Mouse (Mus musculus) lung, embryonic 16.5 days (tissue): ENCODE data around the gene Laptm5. TPM values are rescaled to one million over a fixed set of nuclear protein-coding genes. Genes with fewer than 3 reads are reported as not detected.
A peak's percentile ranks its signal among the peaks of the same experiment; 100 is the strongest.

ENCODE experiments used
- ATAC-seq: fragments of 200-750 bp; cut with Nextera tagmentation; 2 replicates; pipeline ENCODE4 v1.8.0; 2017; ENCODE audit warnings: low read depth, mild to moderate bottlenecking, moderate library complexity
- H3K27ac ChIP-seq: fragments of 300-500 bp; sonication (generic); 2 replicates; pipeline ENCODE4 v1.5.1; 2014; ENCODE audit warnings: mild to moderate bottlenecking, control low read depth, low read length
- H3K27me3 ChIP-seq: fragments of 300-500 bp; sonication (generic); 2 replicates; pipeline ENCODE4 v1.6.1; 2014; ENCODE audit warnings: low read depth, low read length, mixed read lengths; ENCODE audit not compliant: control insufficient read depth, insufficient read depth
- H3K36me3 ChIP-seq: fragments of 300-500 bp; sonication (generic); 2 replicates; pipeline ENCODE4 v1.6.1; 2014; ENCODE audit warnings: low read length; ENCODE audit not compliant: control insufficient read depth, insufficient read depth
- H3K4me1 ChIP-seq: fragments of 300-500 bp; sonication (generic); replicated peaks from 2 replicates; pipeline ENCODE4 v1.6.1; 2014; ENCODE audit warnings: low read length, mixed read lengths; ENCODE audit not compliant: control insufficient read depth, insufficient read depth
- H3K4me2 ChIP-seq: fragments of 300-500 bp; sonication (generic); 2 replicates; pipeline ENCODE4 v1.6.1; 2014; ENCODE audit warnings: low read depth, low read length, control low read depth
- H3K4me3 ChIP-seq: fragments of 300-500 bp; sonication (generic); 2 replicates; pipeline ENCODE4 v1.5.1; 2014; ENCODE audit warnings: mild to moderate bottlenecking, low read length, control low read depth
- H3K9ac ChIP-seq: fragments of 300-500 bp; sonication (generic); 2 replicates; pipeline ENCODE4 v1.6.1; 2014; ENCODE audit warnings: low read length, control low read depth
- H3K9me3 ChIP-seq: fragments of 300-500 bp; sonication (generic); 2 replicates; pipeline ENCODE4 v1.6.1; 2016; ENCODE audit warnings: low read length; ENCODE audit not compliant: control insufficient read depth
- WGBS: fragments of 180-500 bp; shearing (Covaris S2); extraction: QIAGEN DNeasy Blood & Tissue Kit; methylation state at CpG from one replicate; pipeline ENCODE4 v1.1.7; 2014; 5-methylcytosine and 5-hydroxymethylcytosine counted together
- polyA plus RNA-seq: library from polyadenylated mRNA; unstranded; fragments of >200 nt; fragmentation: Nextera tagmentation; extraction: Ambion mirVana; gene quantifications from 2 replicates; pipeline ENCODE4 v1.2.1, GENCODE M21; 2015

Gene Laptm5
- polyA plus RNA-seq, 1 experiment from 2014 or later: 43.3 TPM

DNA sequence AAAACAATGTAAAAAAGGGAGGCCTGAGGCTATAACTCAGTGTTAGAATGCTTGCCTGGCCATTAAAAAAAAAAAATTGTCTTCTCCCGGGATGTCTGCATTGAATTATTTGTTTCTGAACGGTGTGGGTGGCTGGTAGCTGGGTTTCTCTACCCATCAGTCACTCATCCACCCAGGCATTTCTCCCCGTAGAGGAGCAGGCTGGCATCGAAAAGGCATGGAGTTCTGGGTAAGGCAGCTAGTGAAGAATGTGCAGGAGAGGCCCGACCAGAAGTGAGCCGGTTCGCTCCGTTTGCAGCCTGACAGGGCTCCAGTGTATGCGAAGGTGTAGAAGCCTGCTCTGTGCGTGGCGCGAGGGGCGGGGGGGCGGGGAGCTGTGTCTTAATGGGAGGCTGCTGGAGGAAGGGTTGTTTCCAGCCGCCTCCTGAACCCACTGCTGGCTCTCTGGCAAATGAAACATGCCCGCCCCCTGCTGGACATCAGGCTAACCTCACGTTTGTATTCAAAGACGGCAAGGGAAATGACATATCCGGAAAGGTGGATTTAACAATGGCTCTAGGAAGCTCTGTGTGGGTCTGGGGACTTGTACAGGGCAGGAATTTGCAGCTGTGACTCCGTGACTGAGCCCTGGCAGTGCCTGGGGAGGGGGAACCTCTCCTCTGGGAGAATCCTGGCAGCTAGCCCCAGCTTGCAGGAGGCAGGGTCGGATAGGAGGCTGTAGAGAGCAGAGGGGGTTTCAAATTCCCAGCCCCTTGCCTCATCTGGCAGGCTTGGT lies 34.5 kb upstream of the Laptm5 start:
- no peaks in the 10 kb centered on the region for H3K9me3 ChIP-seq
- 4% methylated on average over 21 of the region's 21 CpGs for WGBS
- H3K4me3 ChIP-seq: 0 out of 2 replicates have a peak overlapping the region, but pooled peaks have one; percentile 16
- ATAC-seq: peak; percentile 78
- H3K4me1 ChIP-seq: peaks cover 10% of the 10 kb centered on the region
- H3K27me3 ChIP-seq: peaks cover 3% of the 10 kb centered on the region; the same call in 1 of the 2 replicates
- H3K36me3 ChIP-seq: no peaks in the 10 kb centered on the region
- H3K9ac ChIP-seq: peak overlapping the region; percentile 46
- H3K4me2 ChIP-seq: peak overlapping the region; percentile 51
- peak overlapping the region; percentile 69 for H3K27ac ChIP-seq

DNA sequence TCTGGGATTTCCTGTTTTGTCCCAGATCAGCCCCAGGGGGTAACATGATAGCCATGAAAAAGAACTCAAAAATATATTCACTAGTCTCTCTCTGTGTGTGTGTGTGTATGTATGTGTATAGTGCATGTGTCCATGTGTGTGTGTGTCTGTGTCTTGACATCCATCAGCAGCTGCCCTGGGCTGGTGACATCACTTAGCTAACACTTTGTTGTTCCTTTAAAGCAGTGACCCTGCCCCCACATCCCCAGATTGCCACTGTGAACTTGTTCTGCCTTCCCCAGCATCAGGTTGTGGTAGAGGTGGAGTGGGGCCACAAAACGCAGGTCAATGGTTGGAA lies 33.9 kb upstream of the Laptm5 start:
- Histone ChIP-seq H3K4me3 (no peak overlapping the region), H3K9me3 (no peaks in the 10 kb centered on the region), H3K27ac (peak overlapping the region; percentile 69), H3K27me3 (peaks cover 3% of the 10 kb centered on the region; the same call in 1 of the 2 replicates), H3K4me2 (0 out of 2 replicates have a peak overlapping the region, but pooled peaks have one; percentile 51), H3K36me3 (no peaks in the 10 kb centered on the region), H3K9ac (peak overlapping the region; percentile 46), H3K4me1 (peaks cover 10% of the 10 kb centered on the region)
- no peak for ATAC-seq
- 61% methylated on average over 1 of the region's 1 CpGs for WGBS

DNA sequence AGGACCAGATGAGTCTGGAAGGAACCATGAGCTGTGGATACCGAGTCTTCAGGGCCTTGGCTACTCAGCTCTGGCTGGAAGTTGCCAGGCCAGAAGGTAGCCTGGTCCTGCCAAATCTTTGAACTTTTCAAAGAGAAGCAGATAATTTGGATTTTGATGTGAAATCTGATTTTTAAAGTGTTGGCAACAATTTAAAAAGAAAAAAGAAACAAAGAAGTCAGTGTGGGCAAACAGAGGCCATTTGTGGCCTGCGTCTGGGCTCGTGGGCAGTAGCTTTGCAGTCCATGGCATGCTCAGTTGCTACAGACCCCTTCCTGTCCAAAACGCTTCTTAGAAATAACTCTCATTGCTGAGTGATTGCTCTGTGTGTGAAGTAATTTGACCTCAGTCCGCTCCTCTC lies 31.6 kb upstream of the Laptm5 start:
- no peak overlapping the region for H3K4me3 ChIP-seq
- no peak overlapping the region for H3K27ac ChIP-seq
- H3K4me2 ChIP-seq: no peak overlapping the region
- 55% methylated on average over 5 of the region's 5 CpGs for WGBS
- no peaks in the 10 kb centered on the region for H3K4me1 ChIP-seq
- ATAC-seq: no peak
- H3K36me3 ChIP-seq: no peaks in the 10 kb centered on the region
- H3K9me3 ChIP-seq: no peaks in the 10 kb centered on the region
- no peaks in the 10 kb centered on the region for H3K27me3 ChIP-seq
- H3K9ac ChIP-seq: no peak overlapping the region

DNA sequence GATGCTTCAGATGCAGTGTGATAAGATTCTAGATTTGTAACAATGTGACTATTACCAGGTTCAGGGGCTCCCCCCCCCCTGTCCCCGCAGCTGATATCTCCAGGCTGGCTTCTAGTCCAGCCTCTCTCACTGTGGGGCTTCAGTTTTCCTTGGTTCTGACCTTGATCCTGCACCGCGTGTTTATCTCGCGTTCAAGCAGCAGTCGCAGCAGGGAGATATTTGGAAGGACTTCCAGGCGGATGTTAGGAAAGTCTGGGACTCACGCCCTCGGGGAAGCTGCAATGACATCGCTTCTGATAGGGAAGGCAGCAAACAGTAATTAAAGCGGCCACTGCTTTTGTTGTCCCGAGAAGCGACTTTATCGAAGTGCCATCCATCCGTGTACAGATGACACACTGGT lies 30.2 kb upstream of the Laptm5 start:
- no peak for ATAC-seq
- no peaks in the 10 kb centered on the region for H3K4me1 ChIP-seq
- no peak overlapping the region for H3K4me3 ChIP-seq
- H3K27ac ChIP-seq: no peak overlapping the region
- WGBS: 45% methylated on average over 15 of the region's 15 CpGs
- H3K9me3 ChIP-seq: no peaks in the 10 kb centered on the region
- no peaks in the 10 kb centered on the region for H3K36me3 ChIP-seq
- no peak overlapping the region for H3K4me2 ChIP-seq
- H3K9ac ChIP-seq: no peak overlapping the region
- no peaks in the 10 kb centered on the region for H3K27me3 ChIP-seq

DNA sequence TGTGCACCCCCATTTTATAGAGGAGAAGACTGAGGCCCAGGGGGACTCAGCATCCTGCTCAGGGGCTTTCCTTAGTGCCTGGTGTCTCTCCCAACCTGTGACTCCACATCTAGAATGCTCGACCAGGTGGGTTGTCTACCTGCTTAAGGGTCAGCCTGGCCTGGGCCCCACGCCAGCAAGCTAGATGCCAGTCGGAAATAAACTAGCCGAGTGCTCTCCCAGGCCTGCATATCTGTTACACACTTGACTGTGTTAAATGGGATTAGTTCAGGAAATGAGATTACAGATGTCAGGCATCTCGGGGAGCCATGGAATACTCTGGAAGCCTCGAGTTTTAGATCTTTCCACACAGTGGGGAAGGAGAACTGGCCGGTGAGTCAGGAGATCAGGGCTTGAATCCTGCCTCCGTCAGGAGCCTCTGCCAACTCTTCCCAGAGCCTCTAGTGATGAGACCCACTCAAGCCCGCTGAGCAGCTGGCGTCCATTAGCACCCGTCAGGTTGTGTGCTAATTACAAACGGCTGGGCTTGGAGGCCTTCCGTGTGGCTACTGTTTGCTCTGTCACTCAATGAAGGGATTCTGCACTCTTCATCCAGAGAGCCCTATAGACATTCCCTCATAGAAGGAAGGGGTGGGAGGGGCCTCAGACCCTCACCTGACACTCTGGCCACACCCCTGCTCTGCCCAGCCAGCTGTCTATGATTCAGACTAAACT lies 28.9 kb upstream of the Laptm5 start:
- Histone ChIP-seq H3K27me3 (no peaks in the 10 kb centered on the region), H3K36me3 (no peaks in the 10 kb centered on the region), H3K4me1 (no peaks in the 10 kb centered on the region), H3K4me3 (no peak overlapping the region), H3K27ac (no peak overlapping the region), H3K9ac (no peak overlapping the region), H3K9me3 (no peaks in the 10 kb centered on the region), H3K4me2 (no peak overlapping the region)
- WGBS: 28% methylated on average over 13 of the region's 13 CpGs
- ATAC-seq: no peak

DNA sequence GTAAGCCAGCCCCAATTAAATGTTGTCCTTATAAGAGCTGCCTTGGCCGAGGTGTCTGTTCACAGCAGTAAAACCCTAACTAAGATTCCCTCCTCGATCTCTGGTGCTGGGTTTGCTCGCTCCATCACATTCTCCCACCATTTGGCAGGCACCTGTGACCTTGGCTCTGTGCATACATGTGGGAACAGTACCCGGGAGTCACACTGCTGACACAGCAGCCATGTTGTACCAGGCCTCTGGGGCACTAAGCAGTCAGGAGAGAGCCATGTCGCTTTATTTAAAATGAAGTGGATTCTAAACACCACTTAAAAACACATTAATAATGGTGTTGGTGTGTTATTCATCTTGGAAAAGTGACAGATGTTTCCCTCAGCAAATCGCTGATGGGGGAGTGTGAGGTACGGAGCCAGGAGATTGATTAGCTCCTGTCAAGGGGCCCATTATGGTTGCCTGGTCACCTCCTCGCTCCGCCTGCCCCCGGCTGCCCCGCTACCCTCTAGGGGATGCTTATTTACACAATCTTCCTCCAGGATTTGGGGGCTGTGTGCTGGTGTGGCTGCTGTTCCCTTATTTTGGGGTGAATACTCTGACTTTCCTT lies 25.7 kb upstream of the Laptm5 start:
- 17% methylated on average over 11 of the region's 11 CpGs for WGBS
- H3K9ac ChIP-seq: no peak overlapping the region

DNA sequence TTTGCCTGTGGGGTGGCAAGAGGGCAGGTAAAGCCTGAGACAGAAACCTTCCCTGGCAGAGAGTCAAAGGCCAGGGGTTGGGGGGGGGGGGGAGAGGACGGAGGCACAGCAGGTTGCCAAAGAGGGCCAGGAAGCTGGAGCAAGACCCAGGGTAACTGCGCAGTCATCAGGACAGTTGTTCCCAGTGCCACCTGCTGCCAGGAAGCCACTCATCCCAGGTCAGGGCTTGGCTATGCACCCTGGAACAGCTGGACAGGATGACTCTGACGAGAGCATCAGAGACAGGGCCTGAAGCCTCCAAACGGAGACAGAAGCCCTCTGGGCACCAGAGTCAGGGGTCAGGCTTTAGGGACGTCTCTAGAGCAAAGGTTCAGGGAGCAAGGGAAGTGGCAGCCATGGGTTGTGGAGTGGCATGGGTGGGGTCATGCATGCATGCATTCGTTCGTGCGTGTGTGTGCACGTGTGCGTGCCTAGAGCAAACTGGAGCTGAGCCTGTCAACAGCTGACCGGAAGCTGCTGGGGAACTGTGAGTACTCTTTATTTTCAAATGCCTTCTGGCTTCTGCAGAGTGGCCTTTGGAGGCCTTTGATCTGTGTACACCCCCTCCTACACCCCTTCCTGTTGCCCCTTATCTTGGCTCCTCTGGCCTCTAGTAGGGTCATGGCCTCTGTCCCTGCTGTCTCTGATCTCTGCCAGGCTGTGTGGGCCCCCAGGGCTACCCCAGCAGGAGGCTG lies 23.0 kb upstream of the Laptm5 start:
- Histone ChIP-seq H3K9ac (no peak overlapping the region), H3K4me3 (no peak overlapping the region), H3K27ac (no peak overlapping the region), H3K9me3 (no peaks in the 10 kb centered on the region), H3K27me3 (no peaks in the 10 kb centered on the region), H3K36me3 (no peaks in the 10 kb centered on the region), H3K4me1 (0 out of 2 replicates have a peak, but pooled peaks cover 3% of the 10 kb centered on the region), H3K4me2 (no peak overlapping the region)
- ATAC-seq: peak; percentile 38; the same call in 1 of the 2 replicates
- 24% methylated on average over 11 of the region's 11 CpGs for WGBS

More for the DNA sequence above, 25.7 kb upstream of the Laptm5 start:
- no peak for ATAC-seq
- Histone ChIP-seq H3K4me1 (0 out of 2 replicates have a peak, but pooled peaks cover 3% of the 10 kb centered on the region), H3K4me3 (no peak overlapping the region), H3K4me2 (no peak overlapping the region), H3K9me3 (no peaks in the 10 kb centered on the region), H3K27ac (no peak overlapping the region), H3K27me3 (no peaks in the 10 kb centered on the region), H3K36me3 (no peaks in the 10 kb centered on the region)

DNA sequence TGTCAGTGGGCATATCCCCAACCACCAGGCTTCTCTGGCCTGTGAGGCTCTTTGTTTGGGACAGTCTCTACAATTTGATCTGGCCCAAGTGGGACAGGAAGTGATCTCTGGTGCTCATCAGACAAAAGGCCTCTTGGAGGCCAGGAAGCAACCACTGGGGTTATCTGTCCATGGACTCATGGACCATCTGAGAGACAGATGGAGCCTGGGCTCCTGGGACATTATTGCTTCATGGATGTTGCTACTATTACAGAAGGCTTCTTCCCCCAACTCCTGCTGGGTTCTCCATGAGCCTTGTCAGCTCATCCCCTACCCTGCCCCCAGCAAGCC lies 22.4 kb upstream of the Laptm5 start:
- Histone ChIP-seq H3K9me3 (no peaks in the 10 kb centered on the region), H3K36me3 (no peaks in the 10 kb centered on the region), H3K4me1 (0 out of 2 replicates have a peak, but pooled peaks cover 3% of the 10 kb centered on the region), H3K9ac (no peak overlapping the region), H3K4me3 (no peak overlapping the region), H3K27me3 (no peaks in the 10 kb centered on the region), H3K27ac (no peak overlapping the region), H3K4me2 (no peak overlapping the region)
- ATAC-seq: no peak
